Mouse (Mus musculus) frontal cortex, adult (tissue): Measurements from ENCODE around the gene Coa5.
A peak's percentile ranks its signal among the peaks of the same experiment; 100 is the strongest.

ENCODE experiments used
- ATAC-seq: cut with Nextera tagmentation; 2 replicates; pipeline ENCODE4 v1.9.2; 2017; ENCODE audit warnings: mild to moderate bottlenecking, moderate library complexity, mixed read lengths; ENCODE audit not compliant: low TSS enrichment

Coa5 gene

DNA sequence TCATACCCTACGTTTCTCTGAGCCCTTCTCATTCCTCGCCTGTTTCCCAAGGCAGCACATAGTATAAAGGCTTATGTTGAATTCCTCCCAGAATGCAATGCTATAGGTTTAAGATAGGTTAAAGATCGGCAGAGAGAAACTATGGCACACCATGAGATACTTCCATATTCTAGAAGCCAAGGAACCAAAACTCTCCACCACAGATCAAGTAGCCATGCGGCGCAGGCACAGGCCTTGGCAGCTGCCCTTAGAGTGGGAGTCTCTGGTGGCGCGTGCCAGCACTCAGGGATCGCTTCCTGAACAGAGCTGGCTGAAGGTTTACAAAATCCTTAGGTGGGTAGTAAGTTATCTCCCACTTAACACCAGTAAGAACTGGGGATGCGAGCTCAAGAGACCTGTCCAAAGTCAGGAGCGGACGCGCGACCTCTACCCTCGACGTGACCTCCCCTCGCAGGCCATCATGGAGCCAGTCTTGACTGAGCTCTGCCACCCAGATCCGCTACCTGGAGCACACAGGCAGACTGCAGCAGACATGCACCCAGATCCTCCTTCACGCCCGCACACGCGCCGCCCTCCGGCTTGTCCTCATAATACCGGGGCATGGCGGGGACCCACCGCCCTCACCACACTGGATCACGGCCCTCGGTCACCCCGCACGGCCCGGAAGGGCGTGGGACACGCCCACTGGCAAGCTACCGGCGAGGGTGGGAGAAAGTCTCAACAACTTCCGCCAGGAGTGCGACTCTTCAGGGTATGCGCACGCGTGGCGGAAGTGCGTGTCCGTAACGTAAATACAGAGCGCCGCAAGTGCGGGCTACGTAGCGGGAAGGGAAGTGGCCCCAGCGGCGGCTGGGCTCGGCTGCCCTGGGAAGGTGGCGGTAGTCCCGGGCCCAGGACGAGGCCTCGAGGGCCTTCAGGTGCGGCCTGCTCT lies at the start of gene Coa5, which contains the start of gene Unc50:
Gene Coa5, minus strand, starts transcription at position 738 of the 931 bp plus-strand sequence.
Gene Unc50, plus strand, starts transcription at position 774 of the 931 bp plus-strand sequence.
- ATAC-seq = peak; percentile 97

DNA sequence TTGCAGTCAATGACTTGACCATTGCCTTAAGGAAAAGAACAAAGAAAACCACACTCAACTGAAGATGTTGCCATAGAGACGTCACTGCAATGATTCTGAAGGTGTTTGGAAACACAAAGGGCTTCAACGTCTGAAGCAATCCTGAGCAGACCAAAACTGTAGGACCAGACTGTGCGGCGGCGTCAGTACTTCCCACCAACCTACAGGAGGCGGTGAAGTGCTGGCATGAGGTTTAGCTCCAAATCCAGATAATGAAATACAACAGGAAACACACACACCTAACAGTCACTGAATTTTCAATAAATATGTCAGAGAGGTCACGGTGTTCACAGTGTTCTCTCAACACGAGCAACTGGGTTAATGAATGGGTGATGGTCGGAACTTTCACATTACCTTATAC lies 49.2 kb upstream of the Coa5 start:
- ATAC-seq = no peak; the same call in 1 of the 2 replicates

GRCm38 (mm10) chr1:37478416-37478815 lies 48.5 kb upstream of the Coa5 start:
- ATAC-seq = no peak

- ATAC-seq = no peak
Measured at GRCm38 (mm10) chr1:37477928-37478327, 48.0 kb upstream of the Coa5 start.

DNA sequence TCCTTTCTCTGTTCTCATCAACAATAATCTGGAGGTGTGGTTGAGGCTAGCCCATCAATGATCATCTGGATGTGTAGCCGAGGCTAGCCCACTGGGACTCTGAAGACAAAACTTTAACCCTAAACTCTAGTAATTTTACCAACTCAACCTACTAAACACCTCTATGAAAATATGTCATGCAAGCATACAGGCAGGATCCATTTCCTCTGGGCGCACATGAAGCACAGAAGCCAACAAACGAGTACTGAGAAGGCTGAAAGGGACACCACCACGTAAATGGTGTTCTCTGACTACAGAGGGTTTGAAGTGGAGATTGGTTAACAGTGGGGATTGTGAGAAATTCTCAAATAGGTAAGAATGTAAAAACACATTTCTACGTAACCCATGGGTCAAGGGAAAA lies 47.3 kb upstream of the Coa5 start:
- ATAC-seq = no peak

DNA sequence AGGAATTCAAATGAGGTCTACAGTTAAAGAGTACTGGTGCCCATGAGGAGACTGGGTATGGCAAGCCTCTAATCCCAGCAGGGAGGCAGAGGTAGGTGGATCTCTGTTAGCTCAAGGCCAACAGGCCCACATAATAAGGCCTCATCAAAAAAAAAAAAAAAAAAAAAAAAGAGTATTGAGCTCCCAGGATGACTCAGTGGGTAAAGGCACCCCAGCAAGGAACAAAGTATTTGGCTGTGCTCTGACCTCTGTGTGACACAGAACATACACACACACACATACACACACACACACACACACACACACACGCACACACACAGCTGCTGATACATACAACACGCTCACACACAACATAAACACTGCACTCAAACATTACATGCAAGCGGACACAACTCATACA lies 45.4 kb upstream of the Coa5 start:
- ATAC-seq = no peak

DNA sequence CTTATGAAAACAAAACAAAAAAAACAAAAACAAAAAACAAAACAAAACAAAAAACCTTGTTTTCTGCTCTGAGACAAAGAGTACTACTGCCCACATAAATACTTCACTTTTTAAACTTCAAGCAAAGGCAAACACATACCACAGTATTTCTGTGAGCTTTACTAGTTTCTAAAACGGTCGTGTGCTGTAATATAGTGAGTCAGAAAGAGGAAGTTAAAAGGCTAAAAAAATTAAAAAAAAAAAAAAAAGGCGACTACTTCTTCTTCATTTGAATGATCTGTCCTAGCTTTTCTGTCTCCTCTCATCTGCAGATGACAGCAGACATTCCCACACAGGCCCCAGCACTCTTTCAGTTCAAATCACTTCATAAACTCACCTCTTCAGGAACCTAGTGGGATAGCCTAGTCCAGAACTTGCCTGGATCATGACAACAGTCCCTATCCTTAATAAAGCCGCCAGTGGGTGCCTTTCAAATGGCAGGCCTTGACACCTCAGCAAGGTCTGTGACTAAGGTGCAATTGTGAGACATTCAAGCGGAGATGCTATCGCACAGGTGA lies 44.8 kb upstream of the Coa5 start:
- ATAC-seq = peak; percentile 42; the same call in 1 of the 2 replicates

GRCm38 (mm10) chr1:37474046-37474445 lies 44.1 kb upstream of the Coa5 start:
- no peak for ATAC-seq

- no peak for ATAC-seq
Measured at GRCm38 (mm10) chr1:37473251-37473650, 43.3 kb upstream of the Coa5 start.

DNA sequence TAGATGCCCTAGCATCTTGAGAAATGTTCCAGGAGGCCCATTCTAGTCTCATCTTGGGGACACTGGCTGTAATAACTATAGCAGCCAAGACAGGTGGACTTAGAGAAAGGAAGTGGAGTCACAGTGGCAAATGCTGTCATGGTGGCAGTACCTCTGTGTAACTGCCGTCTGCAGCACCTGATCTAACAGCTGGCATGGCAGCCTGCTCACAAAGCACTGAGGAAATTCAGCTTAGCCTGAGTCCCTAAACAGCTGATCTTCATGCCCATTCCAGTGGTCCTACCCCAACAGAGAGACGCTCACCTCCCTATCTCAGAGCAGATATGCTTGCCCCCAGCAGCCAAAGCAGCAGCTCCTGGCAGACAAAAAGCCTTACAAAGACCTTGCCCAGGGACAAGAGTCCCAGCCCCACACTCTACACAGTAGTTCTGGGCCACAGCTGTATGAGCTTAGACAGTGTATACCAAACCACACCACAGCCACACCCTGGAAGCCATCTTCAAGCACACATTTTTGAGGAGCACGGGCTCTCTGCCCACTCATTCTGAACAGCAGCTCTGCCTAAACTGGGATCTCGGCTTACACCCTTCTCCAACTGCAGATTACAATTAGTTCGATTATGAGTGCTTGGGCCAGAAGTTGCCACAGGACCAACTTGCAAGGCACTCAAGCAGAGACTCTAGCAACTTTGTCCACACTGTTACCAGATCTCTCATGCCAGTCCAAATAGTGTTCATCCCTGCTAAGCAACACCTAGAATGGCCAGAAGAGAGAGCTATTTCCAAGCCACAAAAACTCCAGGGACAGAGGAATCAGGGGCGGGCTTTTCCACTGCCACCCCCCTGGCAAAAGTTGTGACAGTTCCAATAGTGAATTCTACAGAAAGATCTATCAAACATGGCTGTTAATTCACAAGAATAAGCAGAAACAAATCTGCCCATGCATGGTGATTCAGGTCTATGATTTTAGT lies 41.6 kb upstream of the Coa5 start:
- ATAC-seq = peak; percentile 64; the same call in 1 of the 2 replicates

DNA sequence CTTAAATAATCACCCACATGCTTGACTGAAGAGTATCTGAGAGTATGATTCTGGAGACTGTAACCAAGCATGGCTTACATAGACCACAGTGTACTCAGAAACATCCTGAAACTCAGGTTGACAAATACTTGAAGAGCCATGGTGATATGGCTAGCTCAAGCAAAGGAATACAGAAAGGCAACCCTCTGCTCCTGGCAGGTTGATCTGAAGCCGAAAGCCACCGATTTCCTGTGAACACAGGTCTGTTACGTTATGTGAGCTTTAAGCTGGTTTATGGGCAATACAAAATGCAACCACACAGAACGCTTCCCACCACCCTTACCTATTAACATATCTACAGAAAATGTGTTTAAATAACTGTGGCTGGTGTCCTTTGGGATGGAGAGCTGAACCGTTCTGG lies 39.1 kb upstream of the Coa5 start:
- ATAC-seq = no peak

GRCm38 (mm10) chr1:37467806-37468205 lies 37.9 kb upstream of the Coa5 start:
- ATAC-seq = no peak

DNA sequence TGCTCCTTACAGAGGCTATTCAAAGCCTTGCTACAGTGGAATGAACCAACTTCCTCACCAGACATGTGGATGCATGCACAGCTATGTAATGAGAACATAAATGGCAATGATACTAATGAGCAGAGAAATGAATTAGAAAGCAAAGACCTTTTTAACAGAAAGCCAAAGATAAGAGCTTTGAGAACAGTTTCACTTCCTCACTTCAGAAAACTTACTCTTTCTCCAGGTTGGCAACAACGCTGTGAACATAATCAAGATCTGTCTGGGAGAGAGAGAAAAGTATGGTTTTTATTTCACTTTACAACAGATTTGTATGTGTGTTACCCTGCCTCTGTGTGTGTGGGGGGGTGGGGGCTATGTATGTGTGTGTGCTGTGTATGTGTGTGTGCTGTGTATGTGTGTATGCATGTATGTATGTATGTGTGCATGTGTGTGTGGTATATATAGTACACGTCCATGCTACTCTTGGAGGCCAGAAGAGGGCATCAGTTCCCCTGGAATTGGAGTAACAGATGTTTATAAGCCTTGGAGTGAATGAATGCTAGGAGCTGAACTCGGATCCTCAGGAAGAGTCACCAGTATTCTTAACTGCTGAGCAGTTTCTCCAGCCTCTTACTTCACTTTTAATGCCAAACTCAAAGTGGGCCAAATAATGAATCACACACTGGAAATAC lies 36.6 kb upstream of the Coa5 start:
- no peak for ATAC-seq

GRCm38 (mm10) chr1:37464878-37465452 lies 35.1 kb upstream of the Coa5 start:
- ATAC-seq = no peak

GRCm38 (mm10) chr1:37457546-37457945 lies 27.6 kb upstream of the Coa5 start:
- ATAC-seq = no peak

DNA sequence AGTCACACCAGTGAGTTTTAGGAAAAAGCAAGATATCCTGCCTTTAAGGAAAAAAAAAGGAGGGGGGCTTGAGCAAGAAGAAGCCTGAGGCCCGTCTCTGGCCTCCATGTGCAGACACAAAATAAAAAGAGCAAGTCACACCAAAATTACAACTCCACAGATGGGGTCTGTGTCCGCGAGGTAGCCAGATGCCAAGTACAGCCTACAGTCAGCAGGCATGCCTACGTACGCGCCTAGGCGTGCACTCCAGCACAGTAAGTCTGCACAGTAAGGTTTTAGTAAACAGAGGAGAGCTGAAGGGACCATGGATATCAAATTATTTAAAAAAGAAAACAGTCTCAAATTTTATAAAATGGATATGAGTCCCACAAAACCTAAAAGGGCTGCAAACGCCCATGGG lies 21.4 kb upstream of the Coa5 start:
- ATAC-seq = peak; percentile 85; the same call in 1 of the 2 replicates

- ATAC-seq = no peak
Measured at GRCm38 (mm10) chr1:37448361-37449095, 18.6 kb upstream of the Coa5 start.

- ATAC-seq = no peak
Measured at GRCm38 (mm10) chr1:37442848-37443835, 13.2 kb upstream of the Coa5 start.

GRCm38 (mm10) chr1:37436419-37436818 lies 6.5 kb upstream of the Coa5 start:
- ATAC-seq = no peak
